Mouse (Mus musculus) hindbrain, embryonic 14.5 days (tissue): ENCODE measurements at regions not wholly inside any gene's neighbourhood (a gene's known extent, or its start where the extent isn't known, plus 50 kb on each side); places are given as distances from the start of the nearest gene placed in this dataset.
A peak's percentile ranks its signal among the peaks of the same experiment; 100 is the strongest.

Source experiments
- ATAC-seq: fragments of 200-750 bp; cut with Nextera tagmentation; 2 replicates; pipeline ENCODE4 v1.8.0; 2017; ENCODE audit warnings: moderate number of reproducible peaks, mild to moderate bottlenecking, moderate TSS enrichment, moderate library complexity; ENCODE audit not compliant: low FRiP score
- DNase-seq: peaks from one replicate; pipeline ENCODE4 v3.0.0-alpha.2; 2015; ENCODE audit warnings: low spot score
- H3K27ac ChIP-seq: fragments of 300-500 bp; sonication (generic); 2 replicates; pipeline ENCODE4 v1.5.1; 2014; ENCODE audit warnings: mild to moderate bottlenecking, moderate library complexity
- H3K27me3 ChIP-seq: fragments of 300-500 bp; sonication (generic); 2 replicates; pipeline ENCODE4 v1.6.1; 2014; ENCODE audit warnings: mild to moderate bottlenecking, low read length, mixed read lengths; ENCODE audit not compliant: control insufficient read depth, insufficient read depth
- H3K36me3 ChIP-seq: fragments of 300-500 bp; sonication (generic); replicated peaks from 2 replicates; pipeline ENCODE4 v1.6.1; 2014; ENCODE audit not compliant: control insufficient read depth, insufficient read depth
- H3K4me1 ChIP-seq: fragments of 300-500 bp; sonication (generic); replicated peaks from 2 replicates; pipeline ENCODE4 v1.6.1; 2014; ENCODE audit warnings: antibody characterized with exemption, low read length, mixed read lengths; ENCODE audit not compliant: control insufficient read depth, insufficient read depth
- H3K4me2 ChIP-seq: fragments of 300-500 bp; sonication (generic); replicated peaks from 2 replicates; pipeline ENCODE4 v1.6.1; 2014; ENCODE audit warnings: mild to moderate bottlenecking, moderate library complexity
- H3K4me3 ChIP-seq: fragments of 300-500 bp; sonication (generic); replicated peaks from 2 replicates; pipeline ENCODE4 v1.5.1; 2014; ENCODE audit warnings: mild to moderate bottlenecking, low read length
- H3K9ac ChIP-seq: fragments of 300-500 bp; sonication (generic); 2 replicates; pipeline ENCODE4 v1.6.1; 2014
- H3K9me3 ChIP-seq: fragments of 300-500 bp; sonication (generic); 2 replicates; pipeline ENCODE4 v1.6.1; 2016; ENCODE audit warnings: low read length; ENCODE audit not compliant: control insufficient read depth
- WGBS: fragments of 180-500 bp; shearing (Covaris S2); extraction: QIAGEN DNeasy Blood & Tissue Kit; methylation state at CpG from one replicate; pipeline ENCODE4 v1.1.7; 2014; 5-methylcytosine and 5-hydroxymethylcytosine counted together

- H3K27ac ChIP-seq: no peak overlapping the region
- no peaks in the 10 kb centered on the region for H3K27me3 ChIP-seq
- no peak overlapping the region for H3K4me3 ChIP-seq
- no peak overlapping the region for H3K4me2 ChIP-seq
- no peaks in the 10 kb centered on the region for H3K4me1 ChIP-seq
- DNase-seq (no peak), ATAC-seq (no peak)
- H3K9me3 ChIP-seq: no peaks in the 10 kb centered on the region
- H3K36me3 ChIP-seq: no peaks in the 10 kb centered on the region
- H3K9ac ChIP-seq: no peak overlapping the region
Observed at GRCm38 (mm10) chr3:156199749-156200467, 361.7 kb upstream of the Negr1 start.

- Histone ChIP-seq H3K4me2 (no peak overlapping the region), H3K4me1 (no peaks in the 10 kb centered on the region), H3K36me3 (no peaks in the 10 kb centered on the region), H3K27ac (no peak overlapping the region), H3K4me3 (no peak overlapping the region), H3K9me3 (no peaks in the 10 kb centered on the region), H3K9ac (no peak overlapping the region), H3K27me3 (no peaks in the 10 kb centered on the region)
- ATAC-seq: no peak
- WGBS: 93% methylated on average over 3 of the region's 3 CpGs
- DNase-seq: no peak
Observed at GRCm38 (mm10) chr3:156205246-156205645, 356.3 kb upstream of the Negr1 start.

- H3K4me3 ChIP-seq: no peak overlapping the region
- H3K4me1 ChIP-seq: no peaks in the 10 kb centered on the region
- H3K9me3 ChIP-seq: no peaks in the 10 kb centered on the region
- DNase-seq (no peak), ATAC-seq (no peak)
- H3K27me3 ChIP-seq: no peaks in the 10 kb centered on the region
- no peaks in the 10 kb centered on the region for H3K36me3 ChIP-seq
- no peak overlapping the region for H3K9ac ChIP-seq
- H3K4me2 ChIP-seq: no peak overlapping the region
- no peak overlapping the region for H3K27ac ChIP-seq
- WGBS: 49% methylated on average over 1 of the region's 1 CpGs
Observed at GRCm38 (mm10) chr3:156208420-156208819, 353.2 kb upstream of the Negr1 start.

- no peak for DNase-seq
Observed at GRCm38 (mm10) chr3:156210827-156211226, 350.8 kb upstream of the Negr1 start.

GRCm38 (mm10) chr3:156214823-156215222 is 346.8 kb upstream of the Negr1 start:
- 69% methylated on average over 1 of the region's 1 CpGs for WGBS

More at GRCm38 (mm10) chr3:156210827-156211226, 350.8 kb upstream of the Negr1 start:
- no peak overlapping the region for H3K4me2 ChIP-seq
- no peak overlapping the region for H3K4me3 ChIP-seq
- no peaks in the 10 kb centered on the region for H3K36me3 ChIP-seq
- H3K9me3 ChIP-seq: no peaks in the 10 kb centered on the region
- no peak overlapping the region for H3K27ac ChIP-seq
- H3K27me3 ChIP-seq: no peaks in the 10 kb centered on the region
- WGBS: 59% methylated on average over 4 of the region's 4 CpGs
- H3K4me1 ChIP-seq: no peaks in the 10 kb centered on the region
- ATAC-seq: no peak
- no peak overlapping the region for H3K9ac ChIP-seq

GRCm38 (mm10) chr3:156232111-156232510 is 329.5 kb upstream of the Negr1 start:
- Histone ChIP-seq H3K9me3 (no peaks in the 10 kb centered on the region), H3K4me1 (no peaks in the 10 kb centered on the region), H3K36me3 (no peaks in the 10 kb centered on the region), H3K27ac (no peak overlapping the region), H3K4me2 (no peak overlapping the region), H3K27me3 (no peaks in the 10 kb centered on the region), H3K9ac (no peak overlapping the region), H3K4me3 (no peak overlapping the region)
- WGBS: 90% methylated on average over 2 of the region's 2 CpGs
- DNase-seq: no peak
- ATAC-seq: no peak

More at GRCm38 (mm10) chr3:156214823-156215222, 346.8 kb upstream of the Negr1 start:
- Histone ChIP-seq H3K9me3 (no peaks in the 10 kb centered on the region), H3K27me3 (no peaks in the 10 kb centered on the region), H3K4me3 (no peak overlapping the region), H3K27ac (no peak overlapping the region), H3K36me3 (no peaks in the 10 kb centered on the region), H3K4me1 (no peaks in the 10 kb centered on the region), H3K4me2 (no peak overlapping the region), H3K9ac (no peak overlapping the region)
- DNase-seq (no peak), ATAC-seq (no peak)

GRCm38 (mm10) chr3:156235955-156236354 is 325.6 kb upstream of the Negr1 start:
- Histone ChIP-seq H3K36me3 (no peaks in the 10 kb centered on the region), H3K9ac (no peak overlapping the region), H3K4me1 (no peaks in the 10 kb centered on the region), H3K9me3 (no peaks in the 10 kb centered on the region), H3K27me3 (no peaks in the 10 kb centered on the region), H3K4me3 (no peak overlapping the region), H3K4me2 (no peak overlapping the region), H3K27ac (no peak overlapping the region)
- ATAC-seq (no peak), DNase-seq (no peak)
- 93% methylated on average over 4 of the region's 4 CpGs for WGBS

GRCm38 (mm10) chr3:156252256-156252861 is 309.2 kb upstream of the Negr1 start:
- H3K9me3 ChIP-seq: no peaks in the 10 kb centered on the region
- no peaks in the 10 kb centered on the region for H3K36me3 ChIP-seq
- H3K4me3 ChIP-seq: no peak overlapping the region
- DNase-seq (no peak), ATAC-seq (0 out of 2 replicates have a peak, but pooled peaks have one; percentile 37)
- no peak overlapping the region for H3K9ac ChIP-seq
- no peak overlapping the region for H3K4me2 ChIP-seq
- H3K27ac ChIP-seq: peak overlapping the region; percentile 49; the same call in 1 of the 2 replicates
- WGBS: 72% methylated on average over 6 of the region's 6 CpGs
- no peaks in the 10 kb centered on the region for H3K4me1 ChIP-seq
- H3K27me3 ChIP-seq: no peaks in the 10 kb centered on the region

GRCm38 (mm10) chr3:156253172-156253934 is 308.2 kb upstream of the Negr1 start:
- no peaks in the 10 kb centered on the region for H3K27me3 ChIP-seq
- no peak overlapping the region for H3K4me3 ChIP-seq
- no peaks in the 10 kb centered on the region for H3K4me1 ChIP-seq
- ATAC-seq (no peak), DNase-seq (no peak)
- H3K9me3 ChIP-seq: no peaks in the 10 kb centered on the region
- no peak overlapping the region for H3K27ac ChIP-seq
- H3K36me3 ChIP-seq: no peaks in the 10 kb centered on the region
- H3K4me2 ChIP-seq: no peak overlapping the region
- no peak overlapping the region for H3K9ac ChIP-seq
- 69% methylated on average over 7 of the region's 7 CpGs for WGBS
